Mouse (Mus musculus): Measurements from ENCODE around the gene 1700003F12Rik.

DNA sequence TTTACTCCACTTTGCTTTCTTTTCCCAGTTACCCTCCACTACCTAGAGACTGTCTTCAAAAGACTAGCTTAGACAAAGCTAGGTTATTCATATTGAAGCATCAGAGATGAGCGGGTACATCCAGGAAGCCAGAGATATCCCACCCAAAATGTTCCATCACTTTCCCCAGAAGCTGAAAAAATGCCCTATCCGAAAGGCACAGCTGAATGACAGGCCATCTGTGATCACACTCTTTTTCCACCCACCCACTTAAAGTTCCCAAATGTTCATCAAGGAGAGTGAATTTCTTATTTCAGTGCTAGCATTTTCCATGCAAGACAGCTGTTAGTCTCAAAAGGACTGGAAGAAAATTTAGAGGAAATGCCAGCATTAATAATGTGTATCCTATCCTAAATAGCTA is 21.6 kb upstream of the 1700003F12Rik start:
- no peak for TF ChIP-seq CTCF (IDR thresholded peaks at IDR 0.05; ENCODE audit: extremely low read depth, insufficient read depth, insufficient read length, insufficient replicate concordance)
- no peak for TF ChIP-seq POLR2A (IDR thresholded peaks at IDR 0.05; ENCODE audit: low read depth, low read length)
